Mouse (Mus musculus): ENCODE measurements around the gene Qprt.

Gene Qprt

GRCm38 (mm10) chr7:127133125-127133524, 11.1 kb upstream of the Qprt start:
- no peak for DNase-seq (ENCODE audit: low spot score)

GRCm38 (mm10) chr7:127129638-127130037, 7.6 kb upstream of the Qprt start:
- DNase-seq (ENCODE audit: low spot score): peak; percentile 20

GRCm38 (mm10) chr7:127121061-127121910, 740 bp downstream of the Qprt start:
- DNase-seq (ENCODE audit: low spot score): no peak

- no peak for DNase-seq (ENCODE audit: low spot score)
Measured at GRCm38 (mm10) chr7:127118671-127119445, 3.2 kb downstream of the Qprt start.

GRCm38 (mm10) chr7:127117948-127118347, 4.1 kb downstream of the Qprt start:
- peak; percentile 27 for DNase-seq (ENCODE audit: low spot score)

GRCm38 (mm10) chr7:127116331-127116935, 5.6 kb downstream of the Qprt start:
- no peak for DNase-seq (ENCODE audit: low spot score)

GRCm38 (mm10) chr7:127114920-127115319, 7.1 kb downstream of the Qprt start:
- no peak for DNase-seq (ENCODE audit: low spot score)

GRCm38 (mm10) chr7:127113614-127114259, 8.3 kb downstream of the Qprt start:
- no peak for DNase-seq (ENCODE audit: low spot score)

GRCm38 (mm10) chr7:127112921-127113597, 9.0 kb downstream of the Qprt start:
- no peak for DNase-seq (ENCODE audit: low spot score)

GRCm38 (mm10) chr7:127112251-127112841, 9.7 kb downstream of the Qprt start:
- no peak for DNase-seq (ENCODE audit: low spot score)

- DNase-seq (ENCODE audit: low spot score): peak; percentile 36
Measured at GRCm38 (mm10) chr7:127111461-127111860, 10.6 kb downstream of the Qprt start.

- DNase-seq (ENCODE audit: low spot score): peak; percentile 64
Measured at GRCm38 (mm10) chr7:127110239-127111007, 11.6 kb downstream of the Qprt start.

- no peak for DNase-seq (ENCODE audit: low spot score)
Measured at GRCm38 (mm10) chr7:127105551-127105950, 16.5 kb downstream of the Qprt start.

- peak; percentile 75 for DNase-seq (ENCODE audit: low spot score)
Measured at GRCm38 (mm10) chr7:127104560-127105332, 17.3 kb downstream of the Qprt start.

- DNase-seq (ENCODE audit: low spot score): no peak
Measured at GRCm38 (mm10) chr7:127103960-127104359, 18.1 kb downstream of the Qprt start.

- no peak for DNase-seq (ENCODE audit: low spot score)
Measured at GRCm38 (mm10) chr7:127102148-127102547, 19.9 kb downstream of the Qprt start.

GRCm38 (mm10) chr7:127101451-127102016, 20.5 kb downstream of the Qprt start:
- no peak for DNase-seq (ENCODE audit: low spot score)

GRCm38 (mm10) chr7:127099528-127099927, 22.5 kb downstream of the Qprt start:
- no peak for DNase-seq (ENCODE audit: low spot score)

GRCm38 (mm10) chr7:127098950-127099349, 23.1 kb downstream of the Qprt start:
- DNase-seq (ENCODE audit: low spot score): no peak

Data from urinary bladder, postnatal 14 days (tissue).